Mouse (Mus musculus) midbrain, embryonic 11.5 days (tissue): ENCODE data around the gene Emid1. TPM values are rescaled to one million over a fixed set of nuclear protein-coding genes. Genes with fewer than 3 reads are reported as not detected.

Source experiments
- ATAC-seq: fragments of 200-750 bp; cut with Nextera tagmentation; 2 replicates; pipeline ENCODE4 v1.8.0; 2017; ENCODE audit warnings: moderate TSS enrichment, moderate library complexity; ENCODE audit not compliant: low FRiP score
- DNase-seq: peaks from one replicate; pipeline ENCODE4 v3.0.0; 2015; ENCODE audit warnings: low spot score; ENCODE audit errors: missing footprints
- H3K27ac ChIP-seq: fragments of 300-500 bp; sonication (generic); 2 replicates; pipeline ENCODE4 v1.5.1; 2014; ENCODE audit warnings: low read depth, low read length
- H3K27me3 ChIP-seq: fragments of 300-500 bp; sonication (generic); 2 replicates; pipeline ENCODE4 v1.6.1; 2014; ENCODE audit warnings: mild to moderate bottlenecking, low read length, moderate library complexity, mixed read lengths; ENCODE audit not compliant: control insufficient read depth, insufficient read depth
- H3K36me3 ChIP-seq: fragments of 300-500 bp; sonication (generic); 2 replicates; pipeline ENCODE4 v1.6.1; 2014; ENCODE audit warnings: mild to moderate bottlenecking, low read length, moderate library complexity, mixed read lengths; ENCODE audit not compliant: control insufficient read depth, insufficient read depth
- H3K4me1 ChIP-seq: fragments of 300-500 bp; sonication (generic); 2 replicates; pipeline ENCODE4 v1.6.1; 2014; ENCODE audit warnings: low read length; ENCODE audit not compliant: control insufficient read depth, insufficient read depth
- H3K4me2 ChIP-seq: fragments of 300-500 bp; sonication (generic); 2 replicates; pipeline ENCODE4 v1.6.1; 2014; ENCODE audit warnings: mild to moderate bottlenecking, moderate library complexity
- H3K4me3 ChIP-seq: fragments of 300-500 bp; sonication (generic); 2 replicates; pipeline ENCODE4 v1.5.1; 2014; ENCODE audit warnings: low read depth, low read length
- H3K9ac ChIP-seq: fragments of 300-500 bp; sonication (generic); 2 replicates; pipeline ENCODE4 v1.6.1; 2014; ENCODE audit warnings: low read length
- H3K9me3 ChIP-seq: fragments of 300-500 bp; sonication (generic); 2 replicates; pipeline ENCODE4 v1.6.1; 2016; ENCODE audit warnings: low read length; ENCODE audit not compliant: control insufficient read depth
- WGBS: fragments of 180-500 bp; shearing (Covaris S2); extraction: QIAGEN DNeasy Blood & Tissue Kit; methylation state at CpG from one replicate; pipeline ENCODE4 v1.1.7; 2014; 5-methylcytosine and 5-hydroxymethylcytosine counted together
- polyA plus RNA-seq: library from polyadenylated mRNA; unstranded; fragments of >200 nt; fragmentation: Nextera tagmentation; extraction: Ambion mirVana; gene quantifications from 2 replicates; pipeline ENCODE4 v1.2.1, GENCODE M21; 2014

The Emid1 gene
- polyA plus RNA-seq, result 12.3 and 13.7 TPM in 2 replicates

DNA sequence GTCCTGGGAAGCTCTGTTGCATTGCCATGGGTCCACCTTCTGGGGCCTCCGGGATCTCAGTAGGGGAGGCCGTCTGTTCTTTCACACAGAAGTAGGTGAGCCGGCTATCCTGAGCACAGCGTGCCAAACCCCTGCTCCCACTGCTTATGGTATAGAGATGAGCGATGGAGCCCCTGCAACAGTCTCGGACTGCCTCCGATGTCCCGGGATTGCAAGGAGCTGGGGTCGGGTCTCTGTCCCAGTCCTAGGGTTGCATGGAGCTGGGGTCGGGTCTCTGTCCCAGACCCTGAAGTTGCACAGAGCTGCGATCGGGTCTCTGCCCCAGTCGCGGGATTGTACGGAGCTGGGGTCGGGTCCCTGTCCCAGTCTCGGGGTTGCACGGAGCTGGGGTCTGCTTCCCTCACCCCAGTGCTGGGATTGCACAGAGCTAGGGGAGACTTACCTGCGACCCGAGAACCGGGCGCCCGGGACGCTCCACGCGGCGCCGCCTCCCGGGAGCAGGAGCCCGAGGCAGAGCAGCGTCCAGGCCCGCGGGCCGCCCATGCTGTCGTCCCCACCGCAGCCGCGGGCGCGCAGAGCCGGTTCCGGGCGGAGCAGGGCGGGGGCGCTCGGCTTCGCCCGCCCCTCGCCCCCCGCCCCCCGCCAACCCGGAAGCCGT lies at the start of gene Emid1:
Emid1 (minus strand) TSS at position 578 of the 658 bp plus-strand sequence.
- no peaks in the 10 kb centered on the region for H3K36me3 ChIP-seq
- peaks cover 26% of the 10 kb centered on the region for H3K4me1 ChIP-seq
- ATAC-seq, result peak; percentile 54
- no peaks in the 10 kb centered on the region for H3K9me3 ChIP-seq
- H3K27ac ChIP-seq, result no peak within 1 kb of the TSS
- H3K4me2 ChIP-seq, result peak within 1 kb of the TSS; percentile 95
- H3K4me3 ChIP-seq, result peak within 1 kb of the TSS; percentile 53
- H3K27me3 ChIP-seq, result peaks cover 3% of the 10 kb centered on the region; the same call in 1 of the 2 replicates
- peak within 1 kb of the TSS; percentile 81 for H3K9ac ChIP-seq
- DNase-seq, result peak; percentile 96
- under 1% methylated on average over 41 of the region's 53 CpGs for WGBS

GRCm38 (mm10) chr11:5199879-5200278 lies 47.8 kb upstream of the Emid1 start:
- DNase-seq, result no peak
- no peaks in the 10 kb centered on the region for H3K27me3 ChIP-seq
- no peak for ATAC-seq
- H3K9me3 ChIP-seq, result no peaks in the 10 kb centered on the region
- WGBS, result 93% methylated on average over 2 of the region's 2 CpGs
- H3K9ac ChIP-seq, result no peak overlapping the region
- peaks cover 2% of the 10 kb centered on the region; the same call in 1 of the 2 replicates for H3K4me1 ChIP-seq
- H3K4me2 ChIP-seq, result no peak overlapping the region
- no peaks in the 10 kb centered on the region for H3K36me3 ChIP-seq
- no peak overlapping the region for H3K4me3 ChIP-seq
- H3K27ac ChIP-seq, result no peak overlapping the region

DNA sequence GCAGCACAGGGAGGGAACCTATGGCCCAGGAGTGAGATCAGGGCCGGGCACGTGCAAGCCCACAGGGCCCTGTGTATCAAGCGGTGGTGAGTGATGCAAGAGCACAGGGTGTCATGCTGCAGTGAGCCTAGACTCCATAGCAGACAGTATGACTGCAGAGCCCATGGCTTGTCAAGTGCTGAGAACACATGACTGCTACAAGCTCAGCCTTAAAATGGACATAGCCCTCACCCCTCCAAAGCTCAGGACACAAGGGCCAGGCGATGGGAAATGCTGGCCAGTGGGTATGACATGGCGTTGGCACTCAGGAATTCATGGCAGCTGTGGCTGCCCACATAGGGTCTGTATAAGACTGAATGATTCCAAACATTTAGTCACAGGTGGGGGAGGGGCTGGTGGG lies 45.0 kb upstream of the Emid1 start:
- no peak for ATAC-seq
- H3K9ac ChIP-seq, result no peak overlapping the region
- no peak for DNase-seq
- H3K27me3 ChIP-seq, result no peaks in the 10 kb centered on the region
- WGBS, result 87% methylated on average over 5 of the region's 5 CpGs
- H3K9me3 ChIP-seq, result no peaks in the 10 kb centered on the region
- no peak overlapping the region for H3K4me2 ChIP-seq
- no peaks in the 10 kb centered on the region for H3K36me3 ChIP-seq
- H3K27ac ChIP-seq, result no peak overlapping the region
- H3K4me3 ChIP-seq, result no peak overlapping the region
- peaks cover 2% of the 10 kb centered on the region; the same call in 1 of the 2 replicates for H3K4me1 ChIP-seq

DNA sequence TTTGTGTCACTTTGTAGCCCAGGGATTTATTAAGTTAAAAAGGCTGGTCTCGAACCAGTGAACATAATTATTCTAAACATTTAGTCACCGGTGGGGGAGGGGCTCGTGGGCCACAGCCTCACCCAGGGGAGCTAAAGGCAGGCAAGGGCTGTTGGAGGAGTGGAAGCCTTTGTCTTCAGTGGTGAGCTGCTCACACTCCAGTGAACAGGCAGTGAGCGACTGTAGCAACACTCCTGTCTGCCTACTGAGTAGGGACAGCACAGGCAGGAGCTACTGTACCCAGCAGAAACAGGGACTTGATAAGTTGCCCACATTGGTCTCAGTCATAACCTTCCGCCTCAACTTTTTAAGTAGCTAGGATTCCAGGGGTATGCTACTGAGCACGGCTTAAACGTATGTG lies 44.5 kb upstream of the Emid1 start:
- Histone ChIP-seq H3K4me1 (peaks cover 2% of the 10 kb centered on the region; the same call in 1 of the 2 replicates), H3K4me3 (no peak overlapping the region), H3K9ac (no peak overlapping the region), H3K4me2 (no peak overlapping the region), H3K27me3 (no peaks in the 10 kb centered on the region), H3K9me3 (no peaks in the 10 kb centered on the region), H3K36me3 (no peaks in the 10 kb centered on the region), H3K27ac (no peak overlapping the region)
- WGBS, result 63% methylated on average over 7 of the region's 7 CpGs
- DNase-seq (no peak), ATAC-seq (no peak)

GRCm38 (mm10) chr11:5193576-5193881 lies 41.5 kb upstream of the Emid1 start:
- no peak overlapping the region for H3K27ac ChIP-seq
- no peak overlapping the region for H3K4me2 ChIP-seq
- no peaks in the 10 kb centered on the region for H3K27me3 ChIP-seq
- no peaks in the 10 kb centered on the region for H3K9me3 ChIP-seq
- no peaks in the 10 kb centered on the region for H3K36me3 ChIP-seq
- no peak for ATAC-seq
- no peak for DNase-seq
- no peak overlapping the region for H3K4me3 ChIP-seq
- 58% methylated on average over 1 of the region's 1 CpGs for WGBS
- H3K4me1 ChIP-seq, result peaks cover 2% of the 10 kb centered on the region; the same call in 1 of the 2 replicates
- no peak overlapping the region for H3K9ac ChIP-seq

DNA sequence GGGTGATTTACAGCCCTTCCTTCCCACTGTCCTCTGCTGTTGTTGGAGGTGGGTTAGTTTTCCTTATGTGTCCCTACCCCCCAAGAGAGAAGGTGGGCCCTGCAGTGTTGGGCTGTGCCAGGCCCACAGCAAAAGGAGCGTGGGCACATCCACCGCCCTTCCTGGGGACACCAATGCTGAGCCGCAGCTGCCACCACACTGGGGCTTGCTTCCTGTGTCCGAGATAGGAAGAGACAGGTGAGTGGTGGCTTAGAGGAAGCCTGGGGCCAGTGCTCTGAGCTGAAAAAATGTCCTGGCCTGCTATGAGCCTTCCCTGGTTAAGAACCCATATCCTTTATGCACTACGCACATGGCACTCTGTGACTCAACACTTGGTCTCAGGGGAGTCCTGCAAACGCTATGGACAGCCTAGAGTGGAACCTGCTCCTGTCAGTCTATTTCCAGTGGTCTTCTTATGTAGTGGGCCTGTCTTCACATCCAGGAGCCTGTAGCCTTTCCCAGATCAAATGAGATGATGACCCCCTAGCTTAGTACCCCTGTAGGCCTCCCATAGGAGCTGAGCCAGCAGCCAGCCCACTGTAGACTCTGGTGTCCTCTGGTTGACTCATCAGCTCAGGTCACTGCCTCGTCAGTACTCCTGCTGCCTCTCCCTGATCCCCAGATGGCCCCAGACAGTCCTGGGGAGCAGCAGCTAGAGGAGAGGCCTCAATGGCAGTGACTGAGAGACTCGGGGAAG lies 41.0 kb upstream of the Emid1 start:
- Histone ChIP-seq H3K27ac (no peak overlapping the region), H3K27me3 (no peaks in the 10 kb centered on the region), H3K4me1 (peaks cover 2% of the 10 kb centered on the region; the same call in 1 of the 2 replicates), H3K36me3 (no peaks in the 10 kb centered on the region), H3K4me3 (no peak overlapping the region), H3K9me3 (no peaks in the 10 kb centered on the region), H3K4me2 (no peak overlapping the region), H3K9ac (no peak overlapping the region)
- ATAC-seq (no peak), DNase-seq (peak; percentile 72)
- 79% methylated on average over 8 of the region's 8 CpGs for WGBS

DNA sequence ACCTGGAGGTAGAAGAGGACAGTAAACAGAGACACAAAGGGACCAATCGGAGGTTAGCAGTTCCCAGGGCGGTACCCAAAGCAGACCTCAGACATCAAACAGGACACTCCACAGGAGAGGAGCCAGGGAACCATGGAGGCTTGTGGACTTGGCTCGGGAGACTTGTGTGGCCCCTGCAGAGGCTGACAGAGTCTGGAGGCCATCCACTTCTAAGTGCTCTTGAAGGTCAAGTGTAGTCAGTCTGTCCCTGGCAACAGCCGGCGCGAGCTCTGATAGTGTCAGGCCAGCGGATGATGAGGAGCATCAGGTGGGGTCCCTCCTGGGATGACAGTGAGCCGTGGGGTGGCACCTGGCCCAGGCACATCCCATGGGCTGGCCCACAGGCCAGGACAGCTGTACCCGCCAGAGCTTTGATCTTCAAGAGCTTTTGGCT lies 40.0 kb upstream of the Emid1 start:
- H3K27me3 ChIP-seq, result no peaks in the 10 kb centered on the region
- H3K4me1 ChIP-seq, result peaks cover 2% of the 10 kb centered on the region; the same call in 1 of the 2 replicates
- H3K4me2 ChIP-seq, result no peak overlapping the region
- WGBS, result 59% methylated on average over 9 of the region's 9 CpGs
- no peak overlapping the region for H3K9ac ChIP-seq
- H3K4me3 ChIP-seq, result no peak overlapping the region
- H3K9me3 ChIP-seq, result no peaks in the 10 kb centered on the region
- H3K27ac ChIP-seq, result no peak overlapping the region
- H3K36me3 ChIP-seq, result no peaks in the 10 kb centered on the region
- no peak for ATAC-seq
- peak; percentile 26 for DNase-seq

- Histone ChIP-seq H3K4me3 (no peak overlapping the region), H3K27me3 (no peaks in the 10 kb centered on the region), H3K9me3 (no peaks in the 10 kb centered on the region), H3K4me2 (no peak overlapping the region), H3K27ac (no peak overlapping the region), H3K9ac (no peak overlapping the region), H3K36me3 (no peaks in the 10 kb centered on the region), H3K4me1 (peaks cover 2% of the 10 kb centered on the region; the same call in 1 of the 2 replicates)
- 71% methylated on average over 9 of the region's 9 CpGs for WGBS
- peak; percentile 80 for DNase-seq
- ATAC-seq, result no peak
These were observed 37.3 kb upstream of the Emid1 start for GRCm38 (mm10) chr11:5189239-5189933.

DNA sequence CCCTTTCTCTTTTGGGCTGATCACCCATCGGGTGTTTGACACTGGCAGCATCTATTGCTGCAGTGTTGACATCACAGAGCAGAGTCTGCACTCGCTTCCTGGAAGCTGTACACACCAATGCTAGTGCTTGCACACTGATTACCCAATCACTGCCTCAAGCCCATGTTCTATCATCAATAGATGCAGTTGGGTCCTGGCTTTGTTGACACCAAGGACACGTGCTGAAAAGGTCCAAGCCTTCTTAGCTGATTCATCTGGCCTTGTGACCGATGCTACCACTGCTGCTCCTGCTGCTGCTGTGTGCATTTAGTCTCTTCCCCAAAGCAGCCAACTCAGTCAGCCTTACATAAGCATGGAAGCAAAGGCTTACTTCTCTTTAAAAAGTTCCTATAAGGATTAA lies 36.1 kb upstream of the Emid1 start:
- no peak overlapping the region for H3K4me3 ChIP-seq
- ATAC-seq (no peak), DNase-seq (no peak)
- H3K9ac ChIP-seq, result no peak overlapping the region
- H3K4me2 ChIP-seq, result no peak overlapping the region
- 93% methylated on average over 4 of the region's 4 CpGs for WGBS
- H3K9me3 ChIP-seq, result no peaks in the 10 kb centered on the region
- H3K27ac ChIP-seq, result no peak overlapping the region
- H3K36me3 ChIP-seq, result no peaks in the 10 kb centered on the region
- H3K27me3 ChIP-seq, result no peaks in the 10 kb centered on the region
- H3K4me1 ChIP-seq, result peaks cover 5% of the 10 kb centered on the region; the same call in 1 of the 2 replicates
